Mouse (Mus musculus): ENCODE measurements around the gene Heatr3.
"Not testable (repeated sequence)": the region's sequence is repeated elsewhere in the genome, so short reads cannot be mapped to it uniquely, and the experiment has no call there.

Gene Heatr3

DNA sequence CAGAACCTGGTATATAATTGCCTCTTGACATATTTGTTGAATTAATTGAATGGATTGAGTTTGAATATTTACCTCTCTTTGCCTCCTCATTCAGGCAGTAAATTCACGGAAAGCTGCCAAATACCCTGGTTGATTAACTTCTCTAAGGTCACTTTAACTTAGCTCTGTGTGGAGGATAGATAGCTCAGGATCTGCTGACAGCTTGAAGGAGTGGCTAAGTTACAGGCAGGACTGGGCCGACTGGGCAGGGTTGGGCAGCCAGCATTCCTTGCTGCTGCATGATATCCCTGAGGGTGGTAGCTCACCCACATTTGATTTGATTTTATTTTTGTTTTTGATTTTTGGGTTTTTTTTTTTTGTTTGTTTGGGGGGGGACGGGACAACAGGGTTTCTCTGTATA, 59.7 kb downstream of the Heatr3 start:
- DNase-seq = no peak

DNA sequence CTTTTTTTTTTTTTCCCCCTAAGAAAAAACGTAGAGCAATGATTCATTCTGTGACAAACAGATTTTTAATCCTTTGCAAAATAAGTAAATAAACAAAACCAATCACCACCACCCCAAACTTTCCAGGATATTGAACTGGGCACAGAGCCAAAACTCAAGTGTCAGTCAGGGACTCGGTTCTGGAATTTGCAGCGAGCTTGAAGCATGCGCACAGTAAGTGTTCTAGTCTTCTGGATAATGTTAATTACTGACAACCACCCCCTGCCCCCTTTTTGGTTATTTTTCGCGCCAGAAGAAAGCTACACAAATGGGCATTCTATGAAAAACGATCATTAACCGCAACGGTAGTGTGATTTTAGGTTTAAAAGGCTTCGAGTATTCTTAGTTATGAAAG, 60.9 kb downstream of the Heatr3 start:
- DNase-seq = no peak

GRCm38 (mm10) chr8:88198945-88199571, 61.4 kb downstream of the Heatr3 start, which contains the start of gene Tent4b:
TSS of gene Tent4b (plus strand) at chr8:88199213.
- DNase-seq = peak; percentile 96

GRCm38 (mm10) chr8:88199700-88200601, 62.3 kb downstream of the Heatr3 start:
- DNase-seq = peak; percentile 63

DNA sequence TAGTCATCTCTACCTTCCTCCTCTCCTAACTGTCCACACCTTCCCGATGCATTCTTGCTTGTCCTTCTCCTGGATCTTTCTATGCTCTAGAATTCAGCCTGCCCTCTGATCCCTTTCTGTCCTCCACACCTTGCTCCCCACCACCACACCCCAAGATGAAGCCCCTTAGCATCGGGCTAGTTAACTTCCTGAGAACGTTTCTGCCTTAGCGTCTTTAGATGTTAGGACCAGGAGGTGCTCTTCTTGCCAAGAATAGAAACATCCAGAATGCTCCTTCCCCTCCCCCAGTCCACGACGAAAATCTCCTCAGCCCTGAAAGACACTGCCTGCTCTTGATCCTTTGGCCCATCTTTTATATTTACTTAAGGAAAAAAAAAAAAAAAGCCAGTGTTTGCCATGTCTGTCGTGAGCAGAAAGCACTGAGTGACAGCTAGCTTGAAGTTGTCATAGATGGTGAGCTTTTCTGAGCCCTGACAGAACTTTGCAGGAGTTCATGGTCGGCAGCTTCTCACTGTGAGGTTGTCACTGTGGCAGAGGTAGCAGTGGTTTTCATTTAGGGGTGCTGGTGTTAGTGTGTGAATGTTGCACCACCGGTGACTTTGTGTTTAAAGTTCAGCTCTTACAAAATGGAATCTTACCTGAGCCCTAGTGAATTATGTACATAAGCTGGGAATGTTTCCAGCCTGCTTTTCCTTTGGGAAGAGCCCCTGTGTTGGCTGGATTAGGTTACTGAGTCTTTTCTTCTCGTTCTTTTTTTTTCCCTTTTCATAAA, 63.3 kb downstream of the Heatr3 start:
- DNase-seq = no peak

GRCm38 (mm10) chr8:88201641-88202040, 64.0 kb downstream of the Heatr3 start:
- no peak for DNase-seq

DNA sequence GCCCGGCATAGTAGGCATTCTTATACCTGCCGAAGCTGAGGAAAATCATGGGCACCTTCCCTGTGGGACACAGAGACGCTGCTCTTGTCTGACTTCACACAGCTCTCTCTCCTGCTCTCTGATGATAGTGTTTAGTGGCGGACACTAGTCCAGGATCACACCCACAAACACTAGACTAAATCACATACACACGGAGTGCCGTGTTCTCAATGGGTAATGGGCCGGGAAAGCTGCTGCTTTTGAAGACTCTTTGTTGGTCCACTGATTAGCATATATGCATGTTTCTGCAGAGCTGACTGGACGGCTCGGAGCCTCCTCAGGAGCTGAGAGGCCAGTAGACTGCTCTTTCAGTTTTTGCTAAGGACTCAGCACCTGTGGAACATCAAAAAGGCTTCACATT, 68.4 kb downstream of the Heatr3 start:
- no peak for DNase-seq

GRCm38 (mm10) chr8:88207121-88207821, 69.6 kb downstream of the Heatr3 start:
- no peak for DNase-seq

DNA sequence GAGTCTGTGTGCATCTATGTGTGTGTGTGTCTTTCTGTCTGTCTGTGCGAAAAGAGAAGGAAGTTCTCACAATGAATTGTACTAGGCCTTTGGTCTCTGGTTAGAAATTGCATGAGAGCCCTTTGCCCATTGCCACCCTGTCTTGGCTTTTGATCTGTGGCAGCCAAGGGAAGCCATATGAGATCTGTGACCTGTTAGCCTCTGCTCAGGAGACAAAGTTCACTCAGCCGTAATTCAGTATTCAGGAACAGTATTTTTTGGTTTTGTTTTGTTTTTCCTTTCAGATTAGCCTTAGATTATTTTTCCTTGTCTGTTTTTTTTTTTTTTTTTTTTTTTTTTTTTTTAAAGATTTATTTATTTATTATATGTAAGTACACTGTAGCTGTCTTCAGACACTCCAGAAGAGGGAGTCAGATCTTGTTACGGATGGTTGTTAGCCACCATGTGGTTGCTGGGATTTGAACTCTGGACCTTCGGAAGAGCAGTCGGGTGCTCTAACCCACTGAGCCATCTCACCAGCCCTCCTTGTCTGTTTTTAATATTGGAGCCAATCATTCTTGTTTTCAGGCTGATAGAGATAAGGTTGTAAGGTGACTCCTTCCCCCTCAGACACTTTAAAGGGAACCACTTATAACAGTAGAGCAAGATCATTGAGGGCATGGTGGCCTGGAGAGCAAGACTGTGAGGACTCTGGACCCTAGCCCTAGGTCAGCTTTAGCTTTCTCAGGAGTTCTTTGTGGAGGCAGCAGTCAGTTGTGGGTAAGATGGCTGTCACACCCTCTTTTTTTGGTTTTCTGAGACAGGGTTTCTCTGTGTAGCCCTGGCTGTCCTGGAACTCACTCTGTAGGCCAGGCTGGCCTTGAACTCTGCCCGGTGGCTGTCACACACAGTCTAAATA, 72.5 kb downstream of the Heatr3 start:
- not testable (repeated sequence) for DNase-seq

- DNase-seq = no peak
Observed at GRCm38 (mm10) chr8:88221353-88221752, 83.7 kb downstream of the Heatr3 start.

All from right cerebral cortex, postnatal 25 days (tissue).